Mouse (Mus musculus): ENCODE data around the gene Map3k13.

- no peak for TF ChIP-seq CTCF (IDR thresholded peaks at IDR 0.05; ENCODE audit: insufficient read depth, low read length)
- TF ChIP-seq POLR2A (IDR thresholded peaks at IDR 0.05; ENCODE audit: borderline replicate concordance, extremely low read depth, low read depth, low read length): no peak
Measured at GRCm38 (mm10) chr16:21845800-21846671, 51.9 kb downstream of the Map3k13 start.
